Mouse (Mus musculus): ENCODE measurements around the gene Fam53b. TPM values are rescaled to one million over a fixed set of nuclear protein-coding genes. Genes with fewer than 3 reads are reported as not detected.

Gene Fam53b
- polyA plus RNA-seq, 2 experiments = 12.9 to 20.0 TPM

DNA sequence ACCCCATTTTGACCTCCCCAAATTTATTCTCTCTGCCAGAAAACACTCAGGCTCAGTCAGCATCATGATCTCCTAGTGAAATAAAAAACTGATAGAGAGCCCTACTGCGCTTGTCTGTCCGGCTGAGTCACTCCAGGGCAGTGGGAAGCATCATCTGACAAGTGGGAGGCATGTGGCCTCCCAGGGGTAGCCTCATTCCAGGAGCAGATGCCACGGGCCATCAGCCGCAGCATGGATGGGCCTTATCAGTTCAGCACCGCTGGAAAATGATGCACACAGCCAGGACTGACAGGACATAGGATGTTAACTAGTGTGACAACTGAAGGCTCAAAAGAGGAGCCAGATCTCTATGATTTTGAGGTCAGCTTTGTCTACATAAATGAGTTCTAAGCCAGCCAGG lies 27.6 kb upstream of the Fam53b start:
- DNase-seq (ENCODE audit: low read depth in 3 of 3, low spot score in 3 of 3) (no peak), ATAC-seq (ENCODE audit: insufficient read depth) (no peak)
- Histone ChIP-seq H3K36me3 (replicated peaks; ENCODE audit: control insufficient read depth, insufficient read depth, low read depth) (no peaks in the 10 kb centered on the region; the same call in 1 of the 2 replicates), H3K9ac (replicated peaks) (no peak overlapping the region), H3K4me3 (ENCODE audit: insufficient read depth in 1 of 2, low read depth in 2 of 2, low read length in 2 of 2) (no peak overlapping the region), H3K27me3 (ENCODE audit: control insufficient read depth, insufficient read depth, low read length) (no peaks in the 10 kb centered on the region), H3K9me3 (ENCODE audit: control insufficient read depth, low read length) (no peaks in the 10 kb centered on the region), H3K4me2 (ENCODE audit: low read depth) (no peak overlapping the region), H3K27ac (no peak overlapping the region), H3K4me1 (replicated peaks; ENCODE audit: control insufficient read depth in 2 of 2, insufficient read depth in 2 of 2, low read length in 1 of 2) (no peaks in the 10 kb centered on the region)
- no peak for TF ChIP-seq EP300 (IDR thresholded peaks at IDR 0.05; ENCODE audit: low read depth)
- TF ChIP-seq CTCF (IDR thresholded peaks at IDR 0.05; ENCODE audit: low read depth) = no peak
- 56% methylated on average over 5 of the region's 5 CpGs for WGBS (ENCODE audit: insufficient replicate concordance)

DNA sequence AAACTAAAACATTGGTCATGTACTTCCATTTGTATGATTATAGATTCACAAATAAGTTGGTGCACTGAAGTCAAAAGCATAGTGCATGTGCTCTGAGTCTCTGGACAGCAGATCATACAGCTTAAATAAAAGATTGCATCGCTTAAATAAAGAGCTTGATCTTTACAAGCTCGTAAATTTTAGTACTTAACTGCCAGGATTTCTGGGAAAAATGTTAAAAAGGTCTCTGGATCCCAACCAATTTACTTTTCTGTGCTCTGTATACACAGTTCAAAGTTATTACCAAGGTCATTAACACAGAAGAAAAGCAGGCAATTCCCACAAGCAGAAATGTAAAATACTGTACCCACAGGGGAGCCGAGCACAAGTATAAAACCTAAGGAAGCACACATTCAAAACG lies 17.3 kb upstream of the Fam53b start:
- 79% methylated on average over 4 of the region's 4 CpGs for WGBS (ENCODE audit: insufficient replicate concordance)
- no peaks in the 10 kb centered on the region for H3K27me3 ChIP-seq (ENCODE audit: control insufficient read depth, insufficient read depth, low read length)

DNA sequence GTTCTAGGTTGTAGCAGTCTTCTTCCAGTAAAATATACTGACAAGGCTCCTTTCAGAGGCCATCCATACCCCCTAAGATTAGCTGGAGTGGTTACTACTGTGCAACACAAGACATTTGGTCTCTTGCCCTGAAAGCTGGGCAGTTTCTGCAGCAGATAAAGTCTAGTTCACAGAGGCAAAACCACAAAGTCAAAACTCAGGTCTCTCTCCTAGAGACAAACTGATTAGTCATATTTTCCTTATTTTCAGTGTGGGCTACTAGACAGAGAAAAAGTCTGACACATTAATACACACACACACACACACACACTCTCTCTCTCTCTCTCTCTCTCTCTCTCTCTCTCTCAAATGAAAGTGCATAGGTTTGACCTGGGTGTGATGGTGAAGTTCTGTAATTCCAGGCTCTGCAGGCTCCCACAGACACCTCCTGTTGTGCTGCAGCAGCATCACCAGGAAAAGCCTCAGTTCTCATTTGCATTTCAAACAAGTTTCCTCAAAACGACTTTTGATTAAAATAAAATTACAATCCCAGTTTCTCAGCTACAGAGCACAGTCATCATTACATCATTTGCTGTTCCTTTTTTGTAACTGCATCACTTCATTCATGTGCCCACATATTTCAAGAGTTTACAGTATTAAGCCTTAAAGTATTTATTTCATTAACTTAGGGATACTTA lies 10.8 kb upstream of the Fam53b start:
- 15% methylated on average over 1 of the region's 1 CpGs for WGBS (ENCODE audit: insufficient replicate concordance)
- Histone ChIP-seq H3K9me3 (ENCODE audit: control insufficient read depth, low read length) (no peaks in the 10 kb centered on the region), H3K4me2 (ENCODE audit: low read depth) (no peak overlapping the region), H3K9ac (replicated peaks) (no peak overlapping the region), H3K27ac (no peak overlapping the region), H3K4me1 (replicated peaks; ENCODE audit: control insufficient read depth in 2 of 2, insufficient read depth in 2 of 2, low read length in 1 of 2) (no peaks in the 10 kb centered on the region), H3K4me3 (ENCODE audit: insufficient read depth in 1 of 2, low read depth in 2 of 2, low read length in 2 of 2) (no peak overlapping the region), H3K27me3 (ENCODE audit: control insufficient read depth, insufficient read depth, low read length) (no peaks in the 10 kb centered on the region), H3K36me3 (replicated peaks; ENCODE audit: control insufficient read depth, insufficient read depth, low read depth) (no peaks in the 10 kb centered on the region)
- DNase-seq (ENCODE audit: low read depth in 3 of 3, low spot score in 3 of 3) = no peak
- no peak for TF ChIP-seq EP300 (IDR thresholded peaks at IDR 0.05; ENCODE audit: low read depth)
- no peak for TF ChIP-seq CTCF (IDR thresholded peaks at IDR 0.05; ENCODE audit: low read depth)
- peak; percentile 45; the same call in 1 of the 2 replicates for ATAC-seq (ENCODE audit: insufficient read depth)

More for the DNA sequence above, 17.3 kb upstream of the Fam53b start:
- Histone ChIP-seq H3K4me1 (replicated peaks; ENCODE audit: control insufficient read depth in 2 of 2, insufficient read depth in 2 of 2, low read length in 1 of 2) (no peaks in the 10 kb centered on the region), H3K9ac (replicated peaks) (no peak overlapping the region), H3K4me3 (ENCODE audit: insufficient read depth in 1 of 2, low read depth in 2 of 2, low read length in 2 of 2) (no peak overlapping the region), H3K36me3 (replicated peaks; ENCODE audit: control insufficient read depth, insufficient read depth, low read depth) (peaks cover 3% of the 10 kb centered on the region; the same call in 1 of the 2 replicates), H3K27ac (no peak overlapping the region), H3K9me3 (ENCODE audit: control insufficient read depth, low read length) (no peaks in the 10 kb centered on the region), H3K4me2 (ENCODE audit: low read depth) (no peak overlapping the region)
- ATAC-seq (ENCODE audit: insufficient read depth) (no peak), DNase-seq (ENCODE audit: low read depth in 3 of 3, low spot score in 3 of 3) (no peak)
- no peak for TF ChIP-seq CTCF (IDR thresholded peaks at IDR 0.05; ENCODE audit: low read depth)
- no peak for TF ChIP-seq EP300 (IDR thresholded peaks at IDR 0.05; ENCODE audit: low read depth)

DNA sequence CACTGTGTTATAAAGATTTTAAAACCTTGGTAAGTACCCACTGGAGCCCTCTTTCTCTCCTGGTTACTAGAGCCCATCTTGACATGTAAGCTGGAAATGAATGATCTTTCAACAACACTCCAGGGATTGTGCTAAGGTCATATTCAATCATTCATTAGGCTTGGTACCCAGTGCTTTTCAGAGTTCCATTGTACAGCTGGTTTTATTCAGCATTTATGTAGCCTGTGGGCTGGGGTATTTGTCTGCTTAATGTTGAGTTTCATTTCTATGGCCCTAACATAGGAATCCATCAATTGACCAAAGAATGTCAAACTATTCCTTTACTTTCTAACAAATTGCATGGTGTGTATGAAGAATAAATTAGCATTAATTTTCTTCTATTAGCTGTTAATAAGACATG lies 10.1 kb upstream of the Fam53b start:
- Histone ChIP-seq H3K4me3 (ENCODE audit: insufficient read depth in 1 of 2, low read depth in 2 of 2, low read length in 2 of 2) (no peak overlapping the region), H3K4me2 (ENCODE audit: low read depth) (no peak overlapping the region), H3K4me1 (replicated peaks; ENCODE audit: control insufficient read depth in 2 of 2, insufficient read depth in 2 of 2, low read length in 1 of 2) (no peaks in the 10 kb centered on the region), H3K9me3 (ENCODE audit: control insufficient read depth, low read length) (no peaks in the 10 kb centered on the region), H3K36me3 (replicated peaks; ENCODE audit: control insufficient read depth, insufficient read depth, low read depth) (no peaks in the 10 kb centered on the region), H3K27me3 (ENCODE audit: control insufficient read depth, insufficient read depth, low read length) (no peaks in the 10 kb centered on the region), H3K9ac (replicated peaks) (no peak overlapping the region), H3K27ac (no peak overlapping the region)
- no peak for ATAC-seq (ENCODE audit: insufficient read depth)
- no peak for DNase-seq (ENCODE audit: low read depth in 3 of 3, low spot score in 3 of 3)
- TF ChIP-seq EP300 (IDR thresholded peaks at IDR 0.05; ENCODE audit: low read depth) = no peak
- TF ChIP-seq CTCF (IDR thresholded peaks at IDR 0.05; ENCODE audit: low read depth) = no peak

DNA sequence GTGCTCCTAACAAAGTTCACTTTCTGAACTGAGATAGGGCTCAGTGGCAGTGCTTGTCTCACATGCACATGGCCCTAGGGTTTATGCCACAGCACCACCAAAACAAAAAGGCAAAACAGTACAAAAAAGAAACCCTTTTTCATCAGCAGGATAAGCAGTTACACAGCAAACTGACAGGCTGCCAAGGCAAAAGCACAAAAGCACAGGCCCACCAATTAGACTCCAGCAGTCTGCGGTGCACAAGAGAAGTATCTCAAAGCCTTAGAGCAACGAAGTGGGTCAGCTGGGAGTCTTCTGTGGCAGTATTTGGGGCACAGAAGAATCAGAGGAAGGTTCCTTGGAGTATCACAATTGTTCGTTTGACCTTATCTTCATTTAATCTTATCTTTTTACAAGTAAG lies 7.0 kb upstream of the Fam53b start:
- H3K27ac ChIP-seq = no peak overlapping the region
- DNase-seq (ENCODE audit: low read depth in 3 of 3, low spot score in 3 of 3) (no peak), ATAC-seq (ENCODE audit: insufficient read depth) (no peak)
- no peak overlapping the region for H3K4me3 ChIP-seq (ENCODE audit: insufficient read depth in 1 of 2, low read depth in 2 of 2, low read length in 2 of 2)
- no peaks in the 10 kb centered on the region for H3K9me3 ChIP-seq (ENCODE audit: control insufficient read depth, low read length)
- no peak overlapping the region for H3K9ac ChIP-seq (replicated peaks)
- H3K36me3 ChIP-seq (replicated peaks; ENCODE audit: control insufficient read depth, insufficient read depth, low read depth) = no peaks in the 10 kb centered on the region
- TF ChIP-seq CTCF (IDR thresholded peaks at IDR 0.05; ENCODE audit: low read depth) (no peak), EP300 (IDR thresholded peaks at IDR 0.05; ENCODE audit: low read depth) (no peak)
- H3K4me2 ChIP-seq (ENCODE audit: low read depth) = no peak overlapping the region
- 54% methylated on average over 3 of the region's 3 CpGs for WGBS (ENCODE audit: insufficient replicate concordance)
- H3K27me3 ChIP-seq (ENCODE audit: control insufficient read depth, insufficient read depth, low read length) = no peaks in the 10 kb centered on the region
- no peaks in the 10 kb centered on the region for H3K4me1 ChIP-seq (replicated peaks; ENCODE audit: control insufficient read depth in 2 of 2, insufficient read depth in 2 of 2, low read length in 1 of 2)

Measured in liver, embryonic 14.5 days (tissue).